Mouse (Mus musculus): Measurements from ENCODE around the gene Anks1b. TPM values are rescaled to one million over a fixed set of nuclear protein-coding genes. Genes with fewer than 3 reads are reported as not detected.

Gene Anks1b
- under 1 TPM; 0.30 to 0.99 TPM for total RNA-seq (2021)
- long read RNA-seq, experiment 1, partial matches to known transcripts, result 0 of 1 reads
- long read RNA-seq, experiment 1, other reads (novel, unspliced or antisense), result 1 of 1 reads
- long read RNA-seq, experiment 2, partial matches to known transcripts, result 0 of 34 reads
- long read RNA-seq, experiment 2, other reads (novel, unspliced or antisense), result 34 of 34 reads

DNA sequence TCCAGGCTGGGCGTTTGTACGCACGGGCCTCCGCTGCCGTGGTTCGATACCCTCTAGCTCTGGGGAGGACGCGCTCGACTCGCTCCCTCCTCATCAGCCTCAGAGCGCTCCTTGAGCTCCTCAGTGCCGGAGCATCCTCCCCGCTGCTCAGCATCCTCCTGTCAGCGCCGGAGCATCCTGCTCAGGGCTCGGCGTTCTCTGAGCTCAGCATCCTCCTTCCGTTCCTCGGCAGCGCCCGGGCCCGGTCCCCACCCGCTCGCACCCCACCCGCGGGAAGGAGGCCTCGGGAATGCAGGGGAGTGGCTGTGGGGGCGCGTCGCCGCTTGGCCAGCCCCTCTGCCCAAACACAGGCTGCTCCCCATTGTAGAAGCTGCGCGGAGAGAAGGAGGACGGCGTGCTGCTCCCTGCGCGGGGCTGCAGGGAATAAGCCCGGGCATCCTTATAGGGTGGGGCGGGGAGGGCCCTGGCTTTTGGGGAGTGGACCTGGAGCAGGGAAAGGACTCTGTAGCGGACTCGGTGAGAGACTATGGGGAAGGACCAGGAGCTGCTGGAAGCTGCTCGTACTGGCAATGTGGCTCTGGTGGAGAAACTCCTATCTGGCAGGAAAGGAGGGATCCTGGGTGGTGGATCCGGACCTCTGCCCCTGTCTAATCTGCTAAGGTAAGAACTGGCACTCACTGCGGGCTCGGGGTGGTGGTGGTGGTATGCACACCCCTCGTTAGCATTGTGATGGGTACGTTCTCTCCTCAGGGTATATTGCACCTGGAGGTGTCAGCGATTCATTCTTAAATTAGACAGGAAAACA lies at the start of gene Anks1b:
Anks1b (plus strand) TSS at position 364 of the 805 bp plus-strand sequence.
- peak; percentile 3 to 22 for DNase-seq (ENCODE audit: low spot score in 2 of 2)

- DNase-seq (ENCODE audit: low spot score in 2 of 2), result peak in 1 of 2 experiments; percentile 10
Observed at GRCm38 (mm10) chr10:89823906-89824305, 49.4 kb upstream of the Anks1b start.

DNA sequence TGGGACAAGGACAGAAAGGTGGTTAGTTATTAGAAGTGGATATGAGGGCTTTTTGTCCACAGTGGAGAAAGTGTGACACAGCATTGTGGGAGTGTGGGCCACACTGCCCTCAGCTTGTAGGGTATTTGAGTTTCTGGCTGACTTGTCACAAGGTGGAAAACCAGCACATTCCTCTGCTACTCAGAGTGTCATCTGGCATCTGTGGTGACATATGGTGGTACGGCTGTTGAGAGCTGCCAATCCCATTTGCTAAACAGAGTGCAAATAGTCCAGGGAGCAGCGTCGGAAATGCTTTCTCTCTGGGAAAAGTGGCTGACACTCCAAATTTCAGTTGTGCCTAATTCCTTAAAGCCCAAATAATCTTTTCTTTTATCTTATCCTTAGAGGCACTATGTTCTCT lies 46.4 kb upstream of the Anks1b start:
- no peak for DNase-seq (ENCODE audit: low spot score in 2 of 2)

- DNase-seq (ENCODE audit: low spot score in 2 of 2), result no peak
Observed at GRCm38 (mm10) chr10:89832334-89832733, 41.0 kb upstream of the Anks1b start.

DNA sequence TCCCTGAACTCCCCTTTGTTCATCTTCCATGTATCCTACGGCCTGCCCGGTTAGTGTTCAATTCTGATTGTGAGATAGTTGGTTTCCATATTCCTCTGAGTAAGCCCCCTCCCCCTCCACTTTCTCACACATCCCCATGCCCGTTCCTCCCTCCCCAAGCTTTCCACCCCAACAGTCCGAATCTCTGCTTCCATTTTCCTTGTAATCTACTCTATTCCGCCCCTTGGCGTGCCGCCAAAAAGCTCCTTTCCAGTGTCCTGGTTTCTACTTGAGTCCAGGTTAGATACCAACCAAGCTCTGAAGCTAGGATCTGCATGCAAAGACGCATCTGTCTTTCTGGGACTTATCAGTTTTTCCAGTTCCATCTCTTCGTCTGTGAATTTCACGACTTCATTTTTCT lies 40.1 kb upstream of the Anks1b start:
- DNase-seq (ENCODE audit: low spot score in 2 of 2), result peak in 1 of 2 experiments; percentile 14

DNA sequence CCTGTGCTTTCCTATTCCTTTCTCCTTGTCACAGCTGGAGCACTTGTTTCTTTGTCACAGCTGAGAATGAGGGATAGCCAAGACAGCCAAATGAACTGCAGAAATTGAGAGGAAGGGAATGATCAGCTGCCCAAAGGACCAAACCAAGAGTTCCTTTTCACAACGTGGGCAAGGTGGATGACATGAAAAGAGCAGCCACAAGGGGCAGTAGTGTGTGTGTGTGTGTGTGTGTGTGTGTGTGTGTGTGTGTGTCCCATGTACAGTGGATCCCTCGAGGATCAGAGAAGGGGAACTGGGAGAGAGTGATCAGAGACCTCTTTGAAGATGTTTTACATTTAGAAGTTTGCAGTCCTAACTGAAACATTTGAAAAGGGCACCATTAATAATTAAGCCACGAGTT lies 35.8 kb upstream of the Anks1b start:
- DNase-seq (ENCODE audit: low spot score in 2 of 2), result no peak

DNA sequence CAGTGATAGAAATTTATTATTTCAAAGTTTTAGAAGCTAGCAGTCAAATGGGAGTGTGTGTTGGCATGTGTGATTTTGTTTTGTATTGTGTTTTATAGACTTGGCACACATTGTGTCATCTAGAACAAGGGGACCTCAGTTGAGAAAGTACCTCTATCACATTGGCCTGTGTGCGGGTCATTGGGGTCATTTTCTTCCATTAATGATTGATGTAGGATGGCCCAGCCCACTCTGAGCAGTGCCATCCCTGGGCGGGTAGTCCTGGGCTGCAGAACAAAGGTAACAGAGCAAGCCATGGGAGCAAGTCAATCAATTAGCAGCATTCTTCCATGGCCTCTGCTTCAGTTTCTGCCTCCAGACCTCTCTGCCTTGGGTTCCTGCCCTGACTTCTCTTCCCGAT lies 34.5 kb upstream of the Anks1b start:
- no peak for DNase-seq (ENCODE audit: low spot score in 2 of 2)

DNA sequence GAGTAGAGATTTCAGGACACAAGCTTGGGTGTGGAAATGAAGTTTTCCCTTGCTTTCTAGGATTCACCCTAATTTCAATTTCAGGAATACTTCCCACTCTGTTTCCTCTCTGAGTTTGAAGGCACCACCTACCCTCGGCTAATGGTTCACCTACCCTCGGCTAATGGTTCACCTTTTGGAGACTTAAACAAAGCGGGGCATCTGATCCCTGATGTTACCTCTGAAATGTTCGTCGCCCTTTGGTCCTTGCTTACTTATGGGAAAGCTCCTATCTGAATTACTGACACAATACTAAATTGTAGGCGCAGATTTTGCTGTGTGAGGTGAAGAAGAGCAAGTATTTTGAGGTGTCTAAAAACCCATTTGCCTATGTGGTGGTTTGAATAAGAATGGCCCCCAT lies 22.4 kb upstream of the Anks1b start:
- DNase-seq (ENCODE audit: low spot score in 2 of 2), result no peak

DNA sequence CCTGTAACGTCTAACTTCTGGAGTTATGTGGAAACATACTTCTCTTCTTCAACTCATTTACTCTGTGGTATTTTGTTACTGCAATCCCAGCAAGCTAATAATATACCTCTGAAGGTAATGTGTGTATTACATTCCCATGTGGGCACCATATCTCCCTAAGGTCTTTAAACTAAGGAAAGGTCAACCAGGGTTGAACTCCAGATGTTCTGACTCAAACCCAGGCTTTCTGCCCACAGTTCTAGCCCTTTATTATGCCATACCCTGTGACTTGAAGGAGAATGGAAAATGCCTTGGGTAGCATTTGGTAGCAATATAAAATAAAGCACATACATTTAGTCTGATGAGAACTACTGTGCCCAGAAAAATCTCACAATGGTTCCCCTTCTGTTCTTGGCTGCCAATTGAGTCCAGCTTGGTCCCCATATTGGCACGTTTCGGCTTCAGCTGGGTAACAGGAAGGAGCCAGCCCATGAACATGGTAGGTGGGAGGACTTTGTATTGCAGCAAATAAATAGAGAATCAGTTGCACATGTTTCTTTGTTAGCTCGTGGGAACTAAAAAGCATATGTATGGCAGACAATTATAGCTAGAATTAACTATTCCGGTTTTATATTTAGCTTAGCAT lies 17.9 kb upstream of the Anks1b start:
- no peak for DNase-seq (ENCODE audit: low spot score in 2 of 2)

- no peak for DNase-seq (ENCODE audit: low spot score in 2 of 2)
Observed at GRCm38 (mm10) chr10:89856286-89856685, 17.0 kb upstream of the Anks1b start.

DNA sequence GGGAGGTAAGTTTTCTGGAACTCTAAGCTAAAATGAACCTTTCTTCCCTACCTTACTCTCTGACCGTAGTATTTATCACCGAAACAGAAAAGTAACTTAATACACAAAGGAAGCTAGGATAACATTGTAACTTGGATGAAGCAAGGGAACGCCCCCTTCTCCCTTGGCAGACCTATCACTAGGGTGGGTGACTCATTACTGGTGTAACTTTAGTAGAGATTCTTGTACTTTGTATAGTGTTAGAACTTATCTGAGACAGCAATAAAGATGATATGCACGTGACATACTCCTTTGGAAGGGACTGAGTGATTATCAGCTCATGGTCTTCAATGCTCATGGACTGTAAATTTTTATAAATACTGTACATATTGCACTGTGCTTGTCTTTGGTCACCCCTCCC lies 5.1 kb upstream of the Anks1b start:
- DNase-seq (ENCODE audit: low spot score in 2 of 2), result no peak

DNA sequence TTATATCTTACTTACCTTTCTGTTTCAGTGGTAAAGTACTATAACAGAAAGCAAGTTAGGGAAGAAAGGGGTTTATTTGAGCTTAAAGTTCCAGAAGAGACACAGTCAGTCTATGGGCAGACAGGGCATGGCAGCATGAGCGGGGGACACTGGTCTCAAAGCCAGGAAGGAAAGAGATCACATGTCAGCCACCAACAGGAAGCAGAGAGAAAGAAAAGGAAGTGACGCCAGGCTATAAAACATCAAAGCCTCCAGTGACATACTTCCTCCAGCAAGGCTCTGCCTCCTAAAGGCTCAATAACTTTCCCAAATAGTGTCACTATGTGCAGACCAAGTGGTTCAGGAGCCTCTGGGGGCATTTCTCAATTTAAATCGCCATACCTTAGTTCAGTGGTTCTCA lies 4.5 kb upstream of the Anks1b start:
- no peak for DNase-seq (ENCODE audit: low spot score in 2 of 2)

- DNase-seq (ENCODE audit: low spot score in 2 of 2), result no peak
Observed at GRCm38 (mm10) chr10:89872501-89873145, 686 bp upstream of the Anks1b start.

GRCm38 (mm10) chr10:89874036-89874435 lies 727 bp downstream of the Anks1b start:
- no peak for DNase-seq (ENCODE audit: low spot score in 2 of 2)

DNA sequence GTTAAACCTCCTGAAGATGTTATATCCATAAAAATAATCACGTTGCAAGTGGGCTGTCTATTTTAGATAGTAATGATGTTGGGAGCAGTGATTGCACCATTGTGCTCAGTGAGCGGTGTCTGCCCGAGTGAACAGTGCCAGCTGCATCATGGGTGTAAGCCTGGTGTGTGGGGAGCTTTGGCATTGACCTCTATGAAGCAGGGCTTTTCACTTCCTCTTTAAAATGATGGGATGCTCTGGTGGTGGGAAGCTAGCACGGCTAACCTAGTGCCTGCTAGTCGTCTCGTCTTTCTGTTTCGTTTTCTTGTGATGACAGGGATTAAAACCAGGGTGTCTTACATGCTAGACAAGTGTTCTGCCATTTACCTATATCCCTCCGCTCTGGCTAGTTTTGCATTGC lies 10.3 kb downstream of the Anks1b start:
- no peak for DNase-seq (ENCODE audit: low spot score in 2 of 2)

- no peak for DNase-seq (ENCODE audit: low spot score in 2 of 2)
Observed at GRCm38 (mm10) chr10:89902720-89903337, 29.5 kb downstream of the Anks1b start.

DNA sequence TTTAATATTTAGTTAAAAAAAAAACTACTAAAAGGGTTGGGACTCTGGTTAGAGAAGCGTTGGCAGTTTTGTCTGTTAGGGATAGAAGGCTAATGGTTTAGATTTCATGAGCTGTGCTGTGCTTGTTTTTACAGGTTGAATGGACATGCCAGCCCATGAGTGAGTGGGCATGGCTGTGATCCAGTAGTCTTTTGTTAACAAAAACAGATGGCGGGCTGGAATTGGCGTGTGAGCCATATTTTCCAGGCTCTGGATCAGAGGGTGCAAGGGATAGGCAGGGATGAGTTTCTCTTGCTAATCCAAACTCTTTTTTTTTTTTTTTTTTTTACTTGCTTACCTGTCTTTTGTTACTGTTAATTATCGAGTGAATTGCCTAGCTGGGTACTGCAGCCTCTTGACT lies 38.6 kb downstream of the Anks1b start:
- DNase-seq (ENCODE audit: low spot score in 2 of 2), result no peak

DNA sequence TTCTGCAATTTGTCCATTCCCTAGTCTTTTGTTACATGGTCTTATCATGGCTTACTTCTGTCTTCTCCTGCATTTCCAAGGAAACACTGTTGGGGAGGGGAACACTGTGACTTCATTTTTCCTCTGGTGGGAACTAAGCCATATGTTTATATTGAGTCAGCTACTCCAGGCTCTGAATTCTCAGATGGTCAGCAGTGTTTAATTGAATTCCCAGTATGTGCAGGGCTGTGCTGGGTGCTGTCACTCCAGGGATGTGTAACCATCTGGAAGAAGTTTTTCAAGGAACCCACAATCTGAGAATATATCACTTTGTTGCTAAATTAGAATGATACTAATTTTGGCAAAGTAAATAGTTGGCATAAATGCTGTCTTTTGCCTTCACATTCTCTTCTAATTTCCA lies 39.9 kb downstream of the Anks1b start:
- no peak for DNase-seq (ENCODE audit: low spot score in 2 of 2)

- no peak for DNase-seq (ENCODE audit: low spot score in 2 of 2)
Observed at GRCm38 (mm10) chr10:89917141-89917540, 43.8 kb downstream of the Anks1b start.

DNA sequence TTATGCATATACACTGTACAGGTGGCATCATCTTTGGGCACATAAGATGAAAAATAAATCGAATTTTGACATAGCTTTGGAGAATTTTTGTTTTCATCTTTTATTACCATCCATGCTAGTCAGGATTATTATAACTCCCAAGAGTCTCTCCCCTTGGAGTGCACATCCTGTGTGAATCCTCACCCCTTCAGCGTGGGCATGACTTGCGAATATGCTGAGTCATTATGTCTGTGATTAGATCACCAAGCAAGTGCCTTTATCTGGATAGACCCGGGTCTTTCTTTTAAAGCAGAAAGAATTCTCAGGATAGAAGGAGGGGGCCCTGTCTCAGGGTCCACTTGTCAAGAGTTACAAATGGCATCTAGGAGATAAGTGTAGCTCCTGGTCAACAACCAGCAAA lies 48.7 kb downstream of the Anks1b start:
- no peak for DNase-seq (ENCODE audit: low spot score in 2 of 2)

DNA sequence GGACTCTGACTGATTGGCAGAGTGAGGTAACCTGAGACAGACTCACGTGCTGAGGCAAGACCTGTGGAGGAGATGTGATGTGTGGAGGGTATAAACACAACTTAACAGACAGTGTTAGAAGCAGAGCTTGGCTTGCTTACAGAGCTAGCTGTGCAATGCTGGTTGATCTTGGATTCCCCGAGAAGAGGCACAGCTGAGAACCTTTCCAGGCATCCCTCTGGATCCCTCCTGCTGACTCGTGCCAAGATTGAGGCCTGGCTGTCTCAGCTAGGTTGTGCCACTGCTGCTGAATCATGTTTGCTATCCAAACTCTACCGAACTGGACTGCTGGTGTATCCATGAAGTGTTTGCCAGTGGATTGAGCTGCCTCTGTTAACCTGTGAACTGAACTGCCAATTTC lies 68.9 kb downstream of the Anks1b start:
- DNase-seq (ENCODE audit: low spot score in 2 of 2), result no peak
